Mouse (Mus musculus) kidney, postnatal 0 days (tissue): Measurements from ENCODE around the gene Kcnip2. TPM values are rescaled to one million over a fixed set of nuclear protein-coding genes. Genes with fewer than 3 reads are reported as not detected.

Source experiments
- ATAC-seq: fragments of 200-750 bp; cut with Nextera tagmentation; replicated peaks from 2 replicates; pipeline ENCODE4 v1.8.0; 2017; ENCODE audit warnings: low read depth, moderate number of reproducible peaks, moderate TSS enrichment, moderate library complexity; ENCODE audit not compliant: low FRiP score
- DNase-seq: peaks from one replicate; pipeline ENCODE4 v3.0.0-alpha.2; 2016; ENCODE audit warnings: low spot score
- H3K27ac ChIP-seq: fragments of 300-500 bp; sonication (generic); 2 replicates; pipeline ENCODE4 v1.5.1; 2014; ENCODE audit warnings: mild to moderate bottlenecking
- H3K27me3 ChIP-seq: fragments of 300-500 bp; sonication (generic); 2 replicates; pipeline ENCODE4 v1.6.1; 2014; ENCODE audit warnings: low read length, mixed read lengths; ENCODE audit not compliant: insufficient read depth
- H3K36me3 ChIP-seq: fragments of 300-500 bp; sonication (generic); 2 replicates; pipeline ENCODE4 v1.6.1; 2014; ENCODE audit warnings: low read length, mixed read lengths; ENCODE audit not compliant: insufficient read depth
- H3K4me1 ChIP-seq: fragments of 300-500 bp; sonication (generic); replicated peaks from 2 replicates; pipeline ENCODE4 v1.6.1; 2014; ENCODE audit warnings: antibody characterized with exemption, low read length, mixed read lengths; ENCODE audit not compliant: insufficient read depth
- H3K4me2 ChIP-seq: fragments of 300-500 bp; sonication (generic); 2 replicates; pipeline ENCODE4 v1.6.1; 2014; ENCODE audit warnings: mild to moderate bottlenecking, low read length, moderate library complexity, mixed read lengths
- H3K4me3 ChIP-seq: fragments of 300-500 bp; sonication (generic); replicated peaks from 2 replicates; pipeline ENCODE4 v1.5.1; 2014; ENCODE audit warnings: low read depth, low read length
- H3K9ac ChIP-seq: fragments of 300-500 bp; sonication (generic); 2 replicates; pipeline ENCODE4 v1.6.1; 2014; ENCODE audit warnings: low read depth, low read length
- H3K9me3 ChIP-seq: fragments of 300-500 bp; sonication (generic); replicated peaks from 2 replicates; pipeline ENCODE4 v1.6.1; 2016; ENCODE audit warnings: low read length, inconsistent platforms, mixed read lengths
- CTCF ChIP-seq: IDR thresholded peaks from 2 replicates; pipeline ENCODE4 v1.5.1; 2016; ENCODE audit warnings: antibody characterized with exemption, low read depth, mild to moderate bottlenecking, moderate library complexity
- WGBS: fragments of 180-500 bp; shearing (Covaris S2); extraction: QIAGEN DNeasy Blood & Tissue Kit; methylation state at CpG from one replicate; pipeline ENCODE4 v1.1.7; 2014; 5-methylcytosine and 5-hydroxymethylcytosine counted together
- polyA plus RNA-seq: library from polyadenylated mRNA; unstranded; fragments of >200 nt; fragmentation: Nextera tagmentation; extraction: Ambion mirVana; gene quantifications from 2 replicates; pipeline ENCODE4 v1.2.1, GENCODE M21; 2015

The Kcnip2 gene
- polyA plus RNA-seq, 1 experiment from 2014 or later = 1.5 TPM

- 0 out of 2 replicates have a peak, but pooled peaks cover 2% of the 10 kb centered on the region for H3K4me1 ChIP-seq
- no peak overlapping the region for H3K27ac ChIP-seq
- no peaks in the 10 kb centered on the region for H3K9me3 ChIP-seq
- DNase-seq (no peak), ATAC-seq (no peak)
- H3K4me2 ChIP-seq = no peak overlapping the region
- no peak overlapping the region for H3K4me3 ChIP-seq
- no peaks in the 10 kb centered on the region for H3K27me3 ChIP-seq
- H3K9ac ChIP-seq = no peak overlapping the region
- TF ChIP-seq CTCF = no peak
- H3K36me3 ChIP-seq = no peaks in the 10 kb centered on the region
- WGBS = 68% methylated on average over 6 of the region's 6 CpGs
Measured at GRCm38 (mm10) chr19:45794718-45795117, 21.1 kb downstream of the Kcnip2 start.

GRCm38 (mm10) chr19:45792404-45792803 lies 23.5 kb downstream of the Kcnip2 start:
- 88% methylated on average over 6 of the region's 6 CpGs for WGBS
- TF ChIP-seq CTCF = no peak
- no peaks in the 10 kb centered on the region for H3K9me3 ChIP-seq
- no peak overlapping the region for H3K4me3 ChIP-seq
- ATAC-seq (no peak), DNase-seq (no peak)
- no peaks in the 10 kb centered on the region for H3K36me3 ChIP-seq
- H3K9ac ChIP-seq = no peak overlapping the region
- no peaks in the 10 kb centered on the region for H3K27me3 ChIP-seq
- H3K27ac ChIP-seq = no peak overlapping the region
- H3K4me2 ChIP-seq = no peak overlapping the region
- 0 out of 2 replicates have a peak, but pooled peaks cover 2% of the 10 kb centered on the region for H3K4me1 ChIP-seq

- WGBS = 74% methylated on average over 13 of the region's 13 CpGs
- Histone ChIP-seq H3K4me2 (no peak overlapping the region), H3K9ac (no peak overlapping the region), H3K27ac (no peak overlapping the region; the same call in 1 of the 2 replicates), H3K36me3 (no peaks in the 10 kb centered on the region), H3K27me3 (no peaks in the 10 kb centered on the region), H3K9me3 (no peaks in the 10 kb centered on the region), H3K4me3 (no peak overlapping the region), H3K4me1 (no peaks in the 10 kb centered on the region)
- no peak for TF ChIP-seq CTCF
- ATAC-seq (no peak), DNase-seq (peak; percentile 17)
Measured at GRCm38 (mm10) chr19:45789888-45790874, 25.7 kb downstream of the Kcnip2 start.

GRCm38 (mm10) chr19:45789365-45789764 lies 26.5 kb downstream of the Kcnip2 start:
- Histone ChIP-seq H3K27me3 (no peaks in the 10 kb centered on the region), H3K4me1 (no peaks in the 10 kb centered on the region), H3K4me2 (no peak overlapping the region), H3K36me3 (no peaks in the 10 kb centered on the region), H3K9me3 (no peaks in the 10 kb centered on the region), H3K27ac (no peak overlapping the region), H3K9ac (no peak overlapping the region), H3K4me3 (no peak overlapping the region)
- WGBS = 18% methylated on average over 7 of the region's 7 CpGs
- ATAC-seq (no peak), DNase-seq (peak; percentile 80)
- TF ChIP-seq CTCF = no peak

GRCm38 (mm10) chr19:45788337-45788736 lies 27.5 kb downstream of the Kcnip2 start:
- TF ChIP-seq CTCF = no peak

GRCm38 (mm10) chr19:45787450-45787849 lies 28.4 kb downstream of the Kcnip2 start:
- H3K4me1 ChIP-seq = no peaks in the 10 kb centered on the region
- DNase-seq (no peak), ATAC-seq (no peak)
- H3K9me3 ChIP-seq = no peaks in the 10 kb centered on the region
- H3K9ac ChIP-seq = no peak overlapping the region
- TF ChIP-seq CTCF = no peak
- 77% methylated on average over 3 of the region's 3 CpGs for WGBS
- no peaks in the 10 kb centered on the region for H3K36me3 ChIP-seq
- H3K4me2 ChIP-seq = no peak overlapping the region
- H3K27ac ChIP-seq = no peak overlapping the region
- no peaks in the 10 kb centered on the region for H3K27me3 ChIP-seq
- no peak overlapping the region for H3K4me3 ChIP-seq

More at GRCm38 (mm10) chr19:45788337-45788736, 27.5 kb downstream of the Kcnip2 start:
- ATAC-seq = no peak
- no peaks in the 10 kb centered on the region for H3K36me3 ChIP-seq
- H3K4me2 ChIP-seq = no peak overlapping the region
- WGBS = 76% methylated on average over 4 of the region's 4 CpGs
- H3K27me3 ChIP-seq = no peaks in the 10 kb centered on the region
- H3K9me3 ChIP-seq = no peaks in the 10 kb centered on the region
- no peak overlapping the region for H3K9ac ChIP-seq
- no peak overlapping the region for H3K27ac ChIP-seq
- no peak for DNase-seq
- no peak overlapping the region for H3K4me3 ChIP-seq
- H3K4me1 ChIP-seq = no peaks in the 10 kb centered on the region
